Comparison of ENCODE assay signal across 33 mouse cellular contexts in genomic region chr3:51394881-51395280, GRCm38 (mm10). TPM values are rescaled to one million over a fixed set of nuclear protein-coding genes. Genes with fewer than 3 reads are reported as not detected.
"Had no signal": no experiment of that assay in that cellular context is flagged by ENCODE, and none has a peak within 500 bp of the region (broad histone marks: within the 10 kb centered on the region; RNA-seq: fewer than 3 reads in every experiment).

No protein-coding gene starts in this region.

- H3K9ac ChIP-seq: heart, embryonic 12.5 days; hindbrain, embryonic 12.5 days; hindbrain, embryonic 14.5 days; kidney, embryonic 15.5 days; limb, embryonic 13.5 days; limb, embryonic 15.5 days; liver, embryonic 12.5 days had no signal

- H3K4me3 ChIP-seq: gastrocnemius, adult 2 months; hindbrain, embryonic 12.5 days; limb, embryonic 13.5 days; limb, embryonic 15.5 days; liver, embryonic 12.5 days had no signal

- DNase-seq: gastrocnemius, adult 2 months; gastrocnemius, postnatal 10 days; gastrocnemius, postnatal 25 days; heart, adult 18-20 months; heart, postnatal 10 days; heart, postnatal 4 days; kidney, adult 11 months; kidney, adult 2 months; kidney, adult 9 months; kidney, postnatal 14 days; kidney, postnatal 36 days; layer of hippocampus, adult 9-11 months; layer of hippocampus, postnatal 36 days; left cerebral cortex, postnatal 4 days had no signal

- H3K27ac ChIP-seq: gastrocnemius, adult 2 months; heart, embryonic 10.5 days; hindbrain, embryonic 10.5 days; hindbrain, embryonic 12.5 days; hindbrain, embryonic 14.5 days; hindbrain, postnatal 0 days; kidney, embryonic 15.5 days; kidney, postnatal 0 days; limb, embryonic 13.5 days; limb, embryonic 15.5 days; liver, embryonic 12.5 days had no signal

- H3K36me3 ChIP-seq: heart, embryonic 10.5 days; heart, embryonic 12.5 days; hindbrain, embryonic 10.5 days; hindbrain, embryonic 12.5 days; kidney, embryonic 15.5 days; limb, embryonic 13.5 days; limb, embryonic 15.5 days; liver, embryonic 12.5 days had no signal

- H3K9me3 ChIP-seq: heart, embryonic 10.5 days; heart, embryonic 12.5 days; hindbrain, embryonic 10.5 days; hindbrain, embryonic 12.5 days; kidney, embryonic 15.5 days; limb, embryonic 13.5 days; limb, embryonic 15.5 days; liver, embryonic 12.5 days had no signal

- ATAC-seq: hindbrain, postnatal 0 days; intestine, embryonic 16.5 days; liver, embryonic 12.5 days had no signal

- H3K4me2 ChIP-seq: hindbrain, embryonic 12.5 days; hindbrain, embryonic 14.5 days; kidney, embryonic 15.5 days; limb, embryonic 13.5 days; liver, embryonic 12.5 days had no signal

RNA-seq across cellular contexts. Expression of gene Mgarp, which starts 1.7 kb away (rescaled TPM):
- total RNA-seq: gastrocnemius, adult 2 months; gastrocnemius, postnatal 25 days; granulocyte monocyte progenitor cell, adult 5-6 weeks; layer of hippocampus, adult 18-20 months; layer of hippocampus, postnatal 14 days; layer of hippocampus, postnatal 36 days; left cerebral cortex, adult 18-20 months; left cerebral cortex, postnatal 10 days; left cerebral cortex, postnatal 25 days; left cerebral cortex, postnatal 4 days; liver, adult 2 months had no signal
- polyA plus RNA-seq: kidney, adult 2 months; liver, adult 2 months had no signal
